Mouse (Mus musculus): ENCODE measurements around the gene Klhl29. TPM values are rescaled to one million over a fixed set of nuclear protein-coding genes. Genes with fewer than 3 reads are reported as not detected.

Klhl29 gene
- polyA plus RNA-seq, 1 experiment: 1.8 TPM

GRCm38 (mm10) chr12:5204071-5204840 is 171.2 kb downstream of the Klhl29 start:
- WGBS: 42% methylated on average over 11 of the region's 11 CpGs
- DNase-seq (ENCODE audit: low read depth, low spot score): no peak

GRCm38 (mm10) chr12:5203385-5203784 is 172.1 kb downstream of the Klhl29 start:
- no peak for DNase-seq (ENCODE audit: low read depth, low spot score)
- 77% methylated on average over 5 of the region's 5 CpGs for WGBS

- 16% methylated on average over 4 of the region's 4 CpGs for WGBS
- DNase-seq (ENCODE audit: low read depth, low spot score): no peak
Observed at GRCm38 (mm10) chr12:5198254-5198653, 177.2 kb downstream of the Klhl29 start.

DNA sequence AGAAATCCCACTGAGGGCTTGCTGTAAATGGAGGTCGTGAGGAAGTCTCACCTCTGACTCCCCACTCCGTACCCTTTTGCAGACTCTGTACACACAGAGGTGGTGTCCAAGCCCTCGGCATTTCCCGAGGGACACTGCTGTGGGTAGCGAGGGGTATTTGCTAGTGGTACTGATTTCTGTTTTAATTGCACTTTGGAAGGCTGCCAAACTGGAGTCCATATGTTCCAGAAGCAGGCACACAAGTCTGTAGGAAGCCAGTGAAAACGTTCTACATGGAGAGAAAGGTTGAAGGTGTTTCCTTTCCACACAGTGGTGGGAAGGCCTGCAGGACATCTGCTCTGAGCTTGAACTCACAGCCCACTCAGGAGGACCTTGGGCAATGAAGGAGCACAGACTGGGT is 181.3 kb downstream of the Klhl29 start:
- no peak for DNase-seq (ENCODE audit: low read depth, low spot score)
- WGBS: 53% methylated on average over 6 of the region's 6 CpGs

DNA sequence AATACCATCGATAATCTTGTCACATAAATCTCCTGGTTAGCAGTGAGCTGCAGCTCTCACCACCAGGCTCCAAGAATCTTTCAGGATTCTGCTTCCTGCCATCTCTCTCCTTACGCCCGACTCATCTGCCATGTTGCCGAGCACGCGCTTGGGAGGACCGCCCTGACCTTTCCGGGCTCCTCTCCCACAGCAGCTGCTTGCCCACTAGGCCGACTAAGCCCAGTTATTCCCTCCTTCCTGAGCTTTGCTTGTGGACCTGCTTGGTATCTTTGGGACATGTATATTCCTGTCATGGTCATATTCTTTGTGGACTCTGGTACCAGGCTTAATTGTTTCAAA is 183.1 kb downstream of the Klhl29 start:
- 67% methylated on average over 9 of the region's 9 CpGs for whole genome bisulfite sequencing
- DNase-seq (ENCODE audit: low read depth, low spot score): no peak

DNA sequence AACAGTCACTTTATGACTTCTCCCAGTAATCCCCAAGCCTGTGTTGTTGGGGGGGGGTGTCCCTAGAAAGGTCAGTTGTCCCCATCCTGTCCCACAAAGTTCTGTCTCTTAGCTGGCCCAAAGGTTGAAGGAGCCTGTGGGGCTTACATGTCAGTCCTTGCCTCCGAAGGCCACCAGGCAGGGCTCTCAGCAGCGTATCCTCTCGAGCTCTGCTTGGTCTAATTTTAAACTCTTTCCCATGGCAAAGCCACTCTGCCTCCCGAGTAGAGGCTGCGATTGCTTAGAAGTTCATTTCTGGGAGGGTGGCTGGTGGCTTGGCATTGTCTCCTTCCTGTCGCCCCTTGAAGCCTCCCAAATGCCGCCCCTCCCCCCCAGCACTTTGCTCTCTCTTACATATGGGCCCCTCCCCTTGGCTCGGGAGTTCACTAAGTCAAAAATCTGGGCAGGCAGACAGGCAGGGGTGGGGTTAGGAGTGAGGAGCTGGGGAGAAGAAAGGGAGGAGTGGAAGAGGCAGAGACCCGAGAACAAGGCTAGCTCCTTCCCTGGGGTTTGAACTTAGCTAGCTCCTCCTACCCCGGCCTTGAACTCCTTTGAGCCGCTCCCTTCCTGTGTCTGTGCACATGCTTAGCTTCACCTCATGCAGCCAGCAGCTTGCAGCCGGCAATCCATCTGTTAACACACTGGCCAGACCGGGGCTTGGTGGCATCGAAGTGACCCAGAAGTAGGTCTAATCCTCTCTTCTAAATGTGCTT is 183.7 kb downstream of the Klhl29 start:
- DNase-seq (ENCODE audit: low read depth, low spot score): no peak
- WGBS: 19% methylated on average over 14 of the region's 14 CpGs

GRCm38 (mm10) chr12:5191206-5191605 is 184.3 kb downstream of the Klhl29 start:
- DNase-seq (ENCODE audit: low read depth, low spot score): no peak
- WGBS: 75% methylated on average over 4 of the region's 4 CpGs

DNA sequence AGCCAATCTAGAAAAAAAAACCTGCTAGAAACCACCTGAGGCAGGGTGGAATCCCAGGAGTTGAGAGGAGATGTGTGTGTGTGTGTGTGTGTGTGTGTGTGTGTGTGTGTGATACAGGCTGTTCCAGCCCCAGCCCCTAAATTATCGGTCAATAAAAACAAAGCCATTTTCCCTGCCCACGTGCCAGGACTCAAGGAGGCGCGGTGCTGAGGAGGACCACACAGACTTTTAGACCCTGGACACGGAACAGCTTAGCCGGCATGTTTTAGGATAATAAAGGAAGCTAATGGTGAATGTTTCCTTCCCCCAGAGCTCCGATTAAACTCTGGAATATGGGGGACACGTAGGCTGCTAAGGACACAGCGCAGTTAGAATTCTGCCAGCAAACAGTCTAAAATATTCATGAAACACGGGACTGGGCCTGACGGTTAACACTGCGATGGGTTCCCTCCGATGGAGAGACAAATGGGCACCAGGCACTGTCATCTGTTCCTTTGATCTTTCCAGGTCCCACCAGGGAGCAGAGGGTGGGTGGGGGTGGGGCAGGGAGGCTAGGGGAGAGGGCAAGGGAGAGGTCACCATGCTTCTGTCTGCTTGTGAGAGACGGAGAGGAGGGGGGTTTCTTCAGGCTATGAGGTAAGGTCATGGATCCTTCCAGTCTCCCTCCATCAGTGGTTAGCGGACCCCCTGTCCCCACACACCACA is 185.9 kb downstream of the Klhl29 start:
- WGBS: 55% methylated on average over 15 of the region's 15 CpGs
- DNase-seq (ENCODE audit: low read depth, low spot score): no peak

DNA sequence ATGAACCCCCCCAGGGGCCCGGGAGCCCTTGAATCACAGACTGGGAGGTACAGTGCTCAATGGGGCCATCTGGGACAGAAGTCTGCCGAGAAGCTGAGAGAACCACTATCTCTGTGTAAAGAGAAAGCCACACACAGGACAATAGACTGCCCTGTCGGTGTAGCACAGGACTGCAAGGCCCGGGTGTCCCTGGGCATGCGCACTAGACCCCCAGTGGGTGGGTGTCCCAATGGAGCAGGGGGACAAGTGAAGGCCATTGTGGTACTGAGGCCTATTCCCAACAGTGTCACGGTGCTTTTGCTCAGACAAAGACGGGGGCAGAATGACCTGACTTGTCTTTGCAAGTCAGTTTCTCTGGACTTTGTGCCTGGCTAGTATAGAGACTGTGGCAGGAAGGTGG is 186.6 kb downstream of the Klhl29 start:
- WGBS: 66% methylated on average over 7 of the region's 7 CpGs
- DNase-seq (ENCODE audit: low read depth, low spot score): no peak

DNA sequence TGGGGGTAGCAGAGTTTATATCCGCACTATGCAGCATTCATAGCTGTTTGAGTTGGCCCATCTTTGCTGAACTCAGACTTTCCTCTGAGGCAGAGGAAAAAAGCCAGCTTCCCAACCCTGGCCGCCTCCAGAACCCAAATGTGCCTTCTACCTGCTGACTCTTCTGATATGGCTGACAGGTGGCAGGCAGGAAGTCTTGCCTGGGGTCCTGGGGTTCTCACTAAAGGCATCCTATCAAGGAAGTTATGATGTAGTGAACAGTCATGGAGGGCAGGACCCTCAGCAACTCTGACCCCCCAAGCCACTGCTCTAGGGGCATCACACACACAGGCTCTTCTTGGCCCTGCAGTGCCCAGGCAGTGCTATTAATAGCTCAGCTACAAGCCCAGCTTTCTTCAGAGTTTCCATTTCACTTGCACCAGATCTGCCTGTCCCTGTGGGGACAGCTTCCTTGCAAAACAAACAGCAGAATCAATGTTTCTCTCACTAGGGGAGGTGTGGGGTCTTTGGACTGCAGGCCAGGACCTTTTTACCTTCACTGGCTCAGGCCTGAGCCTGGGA is 187.6 kb downstream of the Klhl29 start:
- WGBS: 76% methylated on average over 2 of the region's 2 CpGs
- DNase-seq (ENCODE audit: low read depth, low spot score): no peak

DNA sequence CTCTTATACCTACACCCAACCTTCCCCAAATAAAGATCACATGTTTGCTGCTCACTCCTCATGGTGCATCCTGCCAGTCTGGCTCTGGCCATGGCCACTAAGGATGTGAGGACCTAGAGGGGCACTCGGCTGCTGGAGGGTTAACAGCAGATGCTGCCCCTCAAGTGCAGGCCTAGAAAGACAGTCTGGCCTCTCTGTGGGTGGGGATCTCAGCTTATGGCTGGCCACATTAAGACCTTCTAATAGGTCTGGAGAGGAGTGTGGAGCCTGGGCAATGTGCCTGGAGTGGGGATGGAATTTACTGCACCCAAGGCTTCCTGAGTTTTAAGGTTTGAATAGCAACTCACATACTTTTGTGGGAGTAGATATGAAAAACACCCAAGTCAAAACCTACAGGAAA is 188.8 kb downstream of the Klhl29 start:
- WGBS: 81% methylated on average over 1 of the region's 1 CpGs
- no peak for DNase-seq (ENCODE audit: low read depth, low spot score)

DNA sequence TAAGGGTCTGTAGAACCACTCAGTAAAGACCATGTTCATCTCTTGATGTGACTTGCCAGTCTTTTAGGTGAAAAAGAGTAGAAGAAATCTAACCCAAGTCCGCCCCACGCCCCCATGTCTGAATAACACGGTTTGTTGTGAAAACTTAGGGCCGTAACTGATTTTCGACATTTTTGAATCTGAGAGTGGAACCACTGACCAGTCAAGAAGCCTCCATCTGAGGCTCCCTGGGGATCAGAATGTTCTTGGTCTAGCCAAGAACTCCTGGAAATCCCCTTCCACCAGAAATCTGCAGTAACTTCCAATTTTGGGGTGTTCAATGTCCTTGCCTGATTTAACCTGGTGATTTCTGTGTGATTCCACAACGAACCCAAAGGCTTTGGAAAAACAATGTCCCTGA is 189.9 kb downstream of the Klhl29 start:
- no peak for DNase-seq (ENCODE audit: low read depth, low spot score)
- WGBS: 87% methylated on average over 6 of the region's 6 CpGs

DNA sequence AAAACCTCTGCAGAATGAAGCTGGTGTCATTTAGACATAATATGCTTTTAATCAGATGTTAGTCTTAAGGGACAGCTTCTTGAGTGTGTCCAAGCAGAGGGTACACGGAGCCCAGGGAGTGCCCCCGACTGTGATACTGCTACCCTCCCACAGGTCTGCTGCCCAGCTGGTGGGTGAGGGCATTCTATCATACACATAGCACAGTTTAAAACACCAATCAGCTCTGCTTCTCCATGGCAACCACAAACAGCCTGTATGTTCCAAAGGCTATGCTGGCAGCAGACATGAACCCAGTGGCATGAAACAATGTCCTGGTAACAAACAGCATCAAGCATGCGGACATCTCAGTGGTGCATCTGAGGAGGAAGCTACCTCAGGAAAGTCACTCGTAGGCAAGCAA is 192.9 kb downstream of the Klhl29 start:
- no peak for DNase-seq (ENCODE audit: low read depth, low spot score)
- 81% methylated on average over 4 of the region's 4 CpGs for WGBS

DNA sequence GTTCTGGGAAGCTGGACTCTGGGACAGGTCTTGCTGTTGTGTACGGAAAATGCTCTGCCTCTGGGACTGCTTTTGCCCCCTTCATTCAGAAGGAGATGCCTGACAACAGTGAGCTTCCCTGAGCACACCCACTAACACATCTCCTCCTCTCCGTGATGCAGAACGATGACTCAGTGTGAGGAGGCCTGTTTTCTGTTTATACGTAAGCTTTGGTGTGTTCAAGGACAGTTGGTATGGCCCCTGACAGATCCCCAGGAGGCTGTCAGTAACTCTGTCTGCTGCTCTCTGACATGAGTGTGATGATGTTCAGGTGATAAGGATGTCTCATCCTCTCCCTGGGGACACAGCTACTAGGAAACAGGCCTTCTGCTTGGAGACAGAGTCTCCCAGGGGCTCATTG is 193.3 kb downstream of the Klhl29 start:
- DNase-seq (ENCODE audit: low read depth, low spot score): no peak
- 53% methylated on average over 4 of the region's 4 CpGs for WGBS

- no peak for DNase-seq (ENCODE audit: low read depth, low spot score)
- 61% methylated on average over 5 of the region's 5 CpGs for WGBS
Observed at GRCm38 (mm10) chr12:5176716-5177341, 198.7 kb downstream of the Klhl29 start.

GRCm38 (mm10) chr12:5166141-5166540 is 209.3 kb downstream of the Klhl29 start:
- WGBS: 24% methylated on average over 6 of the region's 6 CpGs
- DNase-seq (ENCODE audit: low read depth, low spot score): no peak

- DNase-seq (ENCODE audit: low read depth, low spot score): no peak
- 69% methylated on average over 9 of the region's 9 CpGs for WGBS
Observed at GRCm38 (mm10) chr12:5165411-5165810, 210.1 kb downstream of the Klhl29 start.

- 59% methylated on average over 6 of the region's 6 CpGs for WGBS
- no peak for DNase-seq (ENCODE audit: low read depth, low spot score)
Observed at GRCm38 (mm10) chr12:5162672-5163071, 212.8 kb downstream of the Klhl29 start.

GRCm38 (mm10) chr12:5161631-5162030 is 213.9 kb downstream of the Klhl29 start:
- 83% methylated on average over 4 of the region's 4 CpGs for WGBS
- no peak for DNase-seq (ENCODE audit: low read depth, low spot score)

DNA sequence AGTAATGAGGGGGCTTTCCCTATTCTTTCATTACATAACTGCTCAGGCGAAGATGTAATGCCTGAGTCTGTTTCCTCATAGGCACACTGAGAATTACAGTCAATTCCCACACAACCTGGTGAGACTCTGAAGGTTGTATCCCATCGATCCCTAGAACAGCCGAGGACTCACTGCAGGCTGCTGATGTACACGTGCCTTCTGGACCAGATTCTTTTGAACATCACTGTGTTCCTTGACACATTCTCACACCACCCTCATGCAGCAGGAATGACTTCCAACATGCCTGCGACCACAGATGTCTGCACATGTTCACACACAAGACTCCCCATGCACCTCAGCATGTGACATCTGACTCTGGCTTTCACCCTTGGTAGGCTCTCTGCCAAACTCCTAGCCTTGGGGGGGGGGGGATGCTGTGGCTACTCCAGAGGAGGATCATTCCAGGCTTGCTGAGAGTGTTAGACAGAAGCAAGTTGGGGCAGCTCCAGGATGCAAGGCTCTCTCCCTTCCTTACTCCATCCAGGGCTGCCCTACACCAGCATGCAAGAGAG is 217.5 kb downstream of the Klhl29 start:
- WGBS: 71% methylated on average over 5 of the region's 5 CpGs

More for the DNA sequence above, 217.5 kb downstream of the Klhl29 start:
- no peak for DNase-seq (ENCODE audit: low read depth, low spot score)
